Comparison of ENCODE assay signal across 8 mouse cellular contexts in genomic region chr1:131765357-131766001, GRCm38 (mm10). TPM values are rescaled to one million over a fixed set of nuclear protein-coding genes. Genes with fewer than 3 reads are reported as not detected.
DNase-seq lines count a peak whose midpoint lies in the region; ATAC-seq and TF ChIP-seq lines count a peak whose summit lies in the region.

No protein-coding gene starts in this region.

- TF ChIP-seq CTCF in spleen, adult 2 months (IDR thresholded peaks at IDR 0.05; ENCODE audit: extremely low read depth, insufficient read depth, insufficient read length, insufficient replicate concordance): peak; percentile 94; the same call in 1 of the 2 replicates

- no peak for TF ChIP-seq POLR2A in spleen, adult 2 months (IDR thresholded peaks at IDR 0.05; ENCODE audit: low read depth, low read length)

- no peaks in the 10 kb centered on the region for H3K9me3 ChIP-seq in midbrain, embryonic 16.5 days (replicated peaks; ENCODE audit: control insufficient read depth, low read length, poor library complexity, severe bottlenecking)

- H3K9ac ChIP-seq in midbrain, embryonic 16.5 days (ENCODE audit: low read depth, low read length): peak overlapping the region; percentile 28; the same call in 1 of the 2 replicates

- H3K27ac ChIP-seq in midbrain, embryonic 16.5 days (ENCODE audit: low read length): no peak overlapping the region
- no peak overlapping the region for H3K27ac ChIP-seq in spleen, adult 2 months (ENCODE audit: insufficient read depth, low read length)

- peak overlapping the region; percentile 27; the same call in 1 of the 2 replicates for H3K4me2 ChIP-seq in midbrain, embryonic 16.5 days (ENCODE audit: low read length)

- DNase-seq in 3134 (ENCODE audit: extremely low read depth, insufficient read length, low spot score): peak; percentile 58
- peak; percentile 81 to 95 for DNase-seq in adrenal gland, adult (ENCODE audit: inconsistent age in 2 of 2, low spot score in 1 of 2)
- peak; percentile 83 for DNase-seq in embryo, embryonic 10 days (ENCODE audit: low spot score)
- DNase-seq in gastrocnemius, postnatal 10 days: peak; percentile 88
- DNase-seq in kidney, adult 18-20 months: peak; percentile 84
- DNase-seq in left cerebral cortex, postnatal 4 days: peak; percentile 84
- DNase-seq in spleen, adult 2 months (ENCODE audit: low read depth in 1 of 2, low spot score in 2 of 2): peak; percentile 48 to 60

- intact Hi-C loops in left cerebral cortex, postnatal 4 days (cut with DNase I): no loop called here

- 0 out of 2 replicates have a peak, but pooled peaks have one; percentile 62 for ATAC-seq in midbrain, embryonic 16.5 days

- no peaks in the 10 kb centered on the region for H3K36me3 ChIP-seq in midbrain, embryonic 16.5 days (ENCODE audit: control insufficient read depth, insufficient read depth, low read length)
- H3K36me3 ChIP-seq in spleen, adult 2 months (ENCODE audit: control insufficient read depth, insufficient read depth, low read length): no peaks in the 10 kb centered on the region

- H3K27me3 ChIP-seq in midbrain, embryonic 16.5 days (ENCODE audit: control insufficient read depth, insufficient read depth, low read depth, low read length): no peaks in the 10 kb centered on the region
- no peaks in the 10 kb centered on the region for H3K27me3 ChIP-seq in spleen, adult 2 months (ENCODE audit: control insufficient read depth, insufficient read depth, low read length)

- no peaks in the 10 kb centered on the region for H3K4me1 ChIP-seq in midbrain, embryonic 16.5 days (ENCODE audit: control insufficient read depth, insufficient read depth, low read length)
- H3K4me1 ChIP-seq in spleen, adult 2 months (ENCODE audit: control insufficient read depth, insufficient read depth, insufficient read length): no peaks in the 10 kb centered on the region

- H3K4me3 ChIP-seq in midbrain, embryonic 16.5 days (ENCODE audit: low read depth, low read length): no peak overlapping the region
- no peak overlapping the region for H3K4me3 ChIP-seq in spleen, adult 2 months (ENCODE audit: extremely low read depth, insufficient read depth, insufficient read length)

- 11% methylated on average over 11 of the region's 11 CpGs for WGBS in midbrain, embryonic 16.5 days
- 21% methylated on average over 11 of the region's 11 CpGs for WGBS in spleen, adult 2 months

RNA-seq across cellular contexts. Expression of gene Slc26a9, which starts 21.7 kb away (rescaled TPM):
- total RNA-seq in gastrocnemius, postnatal 10 days (2021): not detected
- total RNA-seq in left cerebral cortex, postnatal 4 days (2021): under 1 TPM; 0.16 to 0.52 TPM
- polyA plus RNA-seq in midbrain, embryonic 16.5 days (2015; fragmentation: Nextera tagmentation; extraction: Ambion mirVana): 0.04 TPM in 2 replicates
- 0.14 TPM in 1 of 2 replicates, not detected in the other for polyA plus RNA-seq in spleen, adult 2 months (2012; rRNA removed)

RNA-seq across cellular contexts. Expression of gene Pm20d1, which starts 31.7 kb away (rescaled TPM):
- 1 to 10 TPM; 1.3 to 1.6 TPM for total RNA-seq in gastrocnemius, postnatal 10 days (2021)
- total RNA-seq in left cerebral cortex, postnatal 4 days (2021): under 1 TPM; 0.34 to 0.56 TPM
- 0.15 and 0.46 TPM in 2 replicates for polyA plus RNA-seq in midbrain, embryonic 16.5 days (2015; fragmentation: Nextera tagmentation; extraction: Ambion mirVana)
- 0.11 and 0.25 TPM in 2 replicates for polyA plus RNA-seq in spleen, adult 2 months (2012; rRNA removed)
